Mouse (Mus musculus) lung, adult 2 months (tissue): ENCODE data around the gene Grk3.

Source experiments
- CTCF ChIP-seq: fragments of 200-500 bp; IDR thresholded peaks from 2 replicates; pipeline ENCODE4 v1.5.1; 2011; ENCODE audit warnings: mild to moderate bottlenecking, low read length, control low read depth; ENCODE audit not compliant: insufficient read depth
- POLR2A ChIP-seq: fragments of 200-500 bp; IDR thresholded peaks from 2 replicates; pipeline ENCODE4 v1.6.1; 2011; ENCODE audit warnings: low read depth, mild to moderate bottlenecking, control low read depth, low read length, borderline replicate concordance; ENCODE audit errors: extremely low read depth

- no peak for TF ChIP-seq CTCF
- no peak for TF ChIP-seq POLR2A
These were observed 34.3 kb upstream of the Grk3 start for GRCm38 (mm10) chr5:113049876-113050275.
